Mouse (Mus musculus): ENCODE results near the gene Gemin6.

DNA sequence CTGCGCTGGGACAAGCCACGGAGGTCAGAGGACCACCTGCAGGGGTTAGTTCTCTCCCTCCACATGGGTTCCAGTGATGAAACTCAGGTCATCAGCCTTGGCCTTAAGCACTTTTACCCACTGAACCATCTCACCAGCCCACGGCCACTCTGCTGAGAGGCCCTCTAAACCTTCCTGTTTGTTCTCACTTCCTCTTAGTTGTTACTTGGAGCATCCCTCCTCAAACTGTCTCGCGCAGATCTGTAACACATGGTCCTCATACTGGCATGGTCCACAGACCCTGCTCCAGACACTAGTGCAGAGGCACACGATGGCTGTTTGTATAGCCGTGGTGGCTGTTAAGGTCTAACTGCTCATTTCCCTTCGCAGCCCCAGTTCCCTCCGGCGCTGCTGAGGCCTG lies 40.6 kb upstream of the Gemin6 start:
- TF ChIP-seq CTCF (IDR thresholded peaks at IDR 0.05), result no peak
- no peak for TF ChIP-seq EP300 (IDR thresholded peaks at IDR 0.05; ENCODE audit: insufficient read depth, low read depth, low read length)
